Mouse (Mus musculus) MEL (cell line): ENCODE data around the gene Pfdn6. TPM values are rescaled to one million over a fixed set of nuclear protein-coding genes. Genes with fewer than 3 reads are reported as not detected.
"Not testable (repeated sequence)": the region's sequence is repeated elsewhere in the genome, so short reads cannot be mapped to it uniquely, and the experiment has no call there.

Source experiments
- DNase-seq: peaks from one replicate; pipeline ENCODE4 v3.0.0; 2011; ENCODE audit warnings: low read depth, low spot score
- H3K27ac ChIP-seq: 2 replicates; pipeline ENCODE4 v1.5.1; 2012; ENCODE audit warnings: low read depth, mild to moderate bottlenecking, control low read depth, low read length, moderate library complexity; ENCODE audit not compliant: control insufficient read depth
- H3K27me3 ChIP-seq, 2 experiments: fragments of 150-350 bp in 1 of 2; sonication (generic) in 1 of 2; 2 replicates each; pipeline ENCODE4 v1.6.1; 2012; ENCODE audit warnings: low read length in 2 of 2, mild to moderate bottlenecking in 2 of 2, improper control_type of control experiment in 1 of 2, moderate library complexity in 1 of 2; ENCODE audit not compliant: insufficient read depth in 2 of 2, control insufficient read depth in 1 of 2
- H3K36me3 ChIP-seq, 2 experiments: 2 replicates each; pipeline ENCODE4 v1.6.1; 2012 to 2014; ENCODE audit warnings: low read length in 2 of 2, improper control_type of control experiment in 1 of 2, inconsistent platforms in 1 of 2, mild to moderate bottlenecking in 1 of 2; ENCODE audit not compliant: insufficient read depth in 2 of 2, control insufficient read depth in 1 of 2
- H3K4me1 ChIP-seq, 2 experiments: fragments of 150-350 bp in 1 of 2; sonication (generic) in 1 of 2; 2 replicates each; pipeline ENCODE4 v1.6.1; 2012; ENCODE audit warnings: low read length in 2 of 2, improper control_type of control experiment in 1 of 2, mild to moderate bottlenecking in 1 of 2; ENCODE audit not compliant: insufficient read depth in 2 of 2, control insufficient read depth in 1 of 2
- H3K4me3 ChIP-seq, 2 experiments: fragments of 150-350 bp in 1 of 2; sonication (generic) in 1 of 2; 2 replicates each; pipeline ENCODE4 v1.5.1; 2012; ENCODE audit warnings: low read depth in 2 of 2, low read length in 2 of 2, mild to moderate bottlenecking in 2 of 2, moderate library complexity in 2 of 2, control low read depth in 1 of 2, improper control_type of control experiment in 1 of 2; ENCODE audit not compliant: control insufficient read depth in 1 of 2, insufficient read depth in 1 of 2
- H3K79me2 ChIP-seq: 2 replicates; pipeline ENCODE4 v1.6.1; 2012; ENCODE audit warnings: mild to moderate bottlenecking, low read length, moderate library complexity; ENCODE audit not compliant: control insufficient read depth, poor library complexity, insufficient read depth
- H3K9ac ChIP-seq: 2 replicates; pipeline ENCODE4 v1.6.1; 2012; ENCODE audit warnings: low read depth, mild to moderate bottlenecking, control low read depth, low read length, moderate library complexity; ENCODE audit not compliant: control insufficient read depth, poor library complexity, severe bottlenecking
- H3K9me3 ChIP-seq: fragments of 150-350 bp; sonication (generic); replicated peaks from 2 replicates; pipeline ENCODE4 v1.6.1; 2012; ENCODE audit warnings: mild to moderate bottlenecking, low read length, improper control_type of control experiment, moderate library complexity; ENCODE audit not compliant: insufficient read depth
- BHLHE40 ChIP-seq: IDR thresholded peaks from 2 replicates; pipeline ENCODE4 v1.6.1; 2012; ENCODE audit warnings: low read depth, mild to moderate bottlenecking, inconsistent platforms, low read length, improper control_type of control experiment, borderline replicate concordance
- CHD1 ChIP-seq: IDR thresholded peaks from 2 replicates; pipeline ENCODE4 v1.6.1; 2012; ENCODE audit warnings: low read depth, mild to moderate bottlenecking, inconsistent platforms, low read length, improper control_type of control experiment
- CTCF ChIP-seq, 3 experiments: IDR thresholded peaks in 2 of 3; conservative IDR thresholded peaks in 1 of 3; 2 replicates each; pipeline ENCODE4 v1.5.1; 2011 to 2012; ENCODE audit warnings: low read length in 3 of 3, low read depth in 2 of 3, mild to moderate bottlenecking in 2 of 3, improper control_type of control experiment in 1 of 3, inconsistent platforms in 1 of 3, mixed read lengths in 1 of 3, moderate library complexity in 1 of 3; ENCODE audit not compliant: control insufficient read depth in 1 of 3, insufficient read depth in 1 of 3, poor library complexity in 1 of 3, severe bottlenecking in 1 of 3
- ELF1 ChIP-seq: IDR thresholded peaks from 2 replicates; pipeline ENCODE4 v1.6.1; 2014; ENCODE audit warnings: low read depth, mild to moderate bottlenecking, inconsistent platforms, low read length, improper control_type of control experiment, moderate library complexity
- EP300 ChIP-seq, 2 experiments: IDR thresholded peaks; 2 replicates each; pipeline ENCODE4 v1.6.1; 2011; ENCODE audit warnings: improper control_type of control experiment in 2 of 2, low read length in 2 of 2, low read depth in 1 of 2, mild to moderate bottlenecking in 1 of 2
- ETS1 ChIP-seq: IDR thresholded peaks from 2 replicates; pipeline ENCODE4 v1.6.1; 2012; ENCODE audit warnings: low read depth, mild to moderate bottlenecking, inconsistent platforms, low read length, improper control_type of control experiment, moderate library complexity
- GATA1 ChIP-seq: IDR thresholded peaks from 2 replicates; pipeline ENCODE4 v1.6.1; 2011; ENCODE audit warnings: low read depth, low read length, improper control_type of control experiment
- HCFC1 ChIP-seq: IDR thresholded peaks from 2 replicates; pipeline ENCODE4 v1.6.1; 2012; ENCODE audit warnings: low read depth, mild to moderate bottlenecking, inconsistent platforms, low read length, improper control_type of control experiment, moderate library complexity
- MAFK ChIP-seq: IDR thresholded peaks from 2 replicates; pipeline ENCODE4 v1.6.1; 2011; ENCODE audit warnings: low read depth, mild to moderate bottlenecking, low read length, improper control_type of control experiment, borderline replicate concordance
- MAX ChIP-seq: IDR thresholded peaks from 2 replicates; pipeline ENCODE4 v1.6.1; 2011; ENCODE audit warnings: low read length, improper control_type of control experiment
- MAZ ChIP-seq: IDR thresholded peaks from 2 replicates; pipeline ENCODE4 v1.6.1; 2012; ENCODE audit warnings: low read depth, mild to moderate bottlenecking, inconsistent platforms, low read length, improper control_type of control experiment
- MXI1 ChIP-seq: IDR thresholded peaks from 2 replicates; pipeline ENCODE4 v1.6.1; 2011; ENCODE audit warnings: mild to moderate bottlenecking, low read depth, low read length, improper control_type of control experiment
- NELFE ChIP-seq: IDR thresholded peaks from 2 replicates; pipeline ENCODE4 v1.6.1; 2011; ENCODE audit warnings: low read depth, low read length, improper control_type of control experiment
- NRF1 ChIP-seq: IDR thresholded peaks from 2 replicates; pipeline ENCODE4 v1.6.1; 2014; ENCODE audit warnings: low read depth, mild to moderate bottlenecking, inconsistent platforms, low read length, improper control_type of control experiment, moderate library complexity; ENCODE audit not compliant: poor library complexity, insufficient read depth, severe bottlenecking
- POLR2A ChIP-seq, 2 experiments: IDR thresholded peaks; 2 replicates each; pipeline ENCODE4 v1.6.1; 2011 to 2012; ENCODE audit warnings: low read length in 2 of 2, mild to moderate bottlenecking in 2 of 2, control low read depth in 1 of 2, improper control_type of control experiment in 1 of 2, low read depth in 1 of 2, moderate library complexity in 1 of 2; ENCODE audit not compliant: control insufficient read depth in 1 of 2, insufficient read depth in 1 of 2, poor library complexity in 1 of 2
- POLR2AphosphoS2 ChIP-seq: IDR thresholded peaks from 2 replicates; pipeline ENCODE4 v1.6.1; 2011; ENCODE audit warnings: low read length, improper control_type of control experiment
- POLR2AphosphoS5 ChIP-seq: IDR thresholded peaks from 2 replicates; pipeline ENCODE4 v1.6.1; 2012; ENCODE audit warnings: low read depth, borderline replicate concordance, mild to moderate bottlenecking, inconsistent platforms, low read length, moderate library complexity, mixed read lengths
- RAD21 ChIP-seq: IDR thresholded peaks from 2 replicates; pipeline ENCODE4 v1.6.1; 2011; ENCODE audit warnings: mild to moderate bottlenecking, low read depth, low read length, improper control_type of control experiment
- RCOR1 ChIP-seq: IDR thresholded peaks from 2 replicates; pipeline ENCODE4 v1.6.1; 2012; ENCODE audit warnings: low read depth, mild to moderate bottlenecking, inconsistent platforms, low read length, improper control_type of control experiment
- SIN3A ChIP-seq: IDR thresholded peaks from 2 replicates; pipeline ENCODE4 v1.6.1; 2012; ENCODE audit warnings: low read length, improper control_type of control experiment, inconsistent platforms
- TAL1 ChIP-seq: IDR thresholded peaks from 2 replicates; pipeline ENCODE4 v1.6.1; 2012; ENCODE audit warnings: mild to moderate bottlenecking, inconsistent platforms, low read length, moderate library complexity, mixed read lengths
- TCF12 ChIP-seq: IDR thresholded peaks from 2 replicates; pipeline ENCODE4 v1.6.1; 2014; ENCODE audit warnings: low read depth, mild to moderate bottlenecking, inconsistent platforms, low read length, improper control_type of control experiment, moderate library complexity
- USF1 ChIP-seq: IDR thresholded peaks from 2 replicates; pipeline ENCODE4 v1.6.1; 2014; ENCODE audit warnings: low read depth, mild to moderate bottlenecking, inconsistent platforms, low read length, improper control_type of control experiment, moderate library complexity
- USF2 ChIP-seq, 2 experiments: IDR thresholded peaks; 2 replicates each; pipeline ENCODE4 v1.6.1; 2011 to 2012; ENCODE audit warnings: improper control_type of control experiment in 2 of 2, low read length in 2 of 2, borderline replicate concordance in 1 of 2, inconsistent platforms in 1 of 2, low read depth in 1 of 2, mild to moderate bottlenecking in 1 of 2; ENCODE audit not compliant: insufficient read depth in 1 of 2
- ZMIZ1 ChIP-seq: IDR thresholded peaks from 2 replicates; pipeline ENCODE4 v1.6.1; 2012; ENCODE audit warnings: low read depth, mild to moderate bottlenecking, inconsistent platforms, low read length, improper control_type of control experiment, moderate library complexity
- ZNF384 ChIP-seq: IDR thresholded peaks from 2 replicates; pipeline ENCODE4 v1.6.1; 2012; ENCODE audit warnings: low read depth, mild to moderate bottlenecking, inconsistent platforms, low read length, improper control_type of control experiment
- polyA plus RNA-seq, 2 experiments: library from polyadenylated mRNA; stranded (reverse) in 1 of 2; unstranded in 1 of 2; fragments of >175 nt in 1 of 2; fragments of >200 nt in 1 of 2; gene quantifications; 2 replicates each; pipeline versions ENCODE4 v1.2.1 to v1.2.4; 2012; ENCODE audit warnings: low replicate concordance in 2 of 2, low read depth in 1 of 2; ENCODE audit not compliant: insufficient read length in 2 of 2, insufficient read depth in 1 of 2, missing spikeins in 1 of 2
- total RNA-seq: library from RNA; depleted of rRNA; stranded (reverse); fragments of 300-350 nt; gene quantifications from 2 replicates; pipeline ENCODE4 v1.2.3, GENCODE M21; 2012

Gene Pfdn6
- total and polyA plus RNA-seq, 3 experiments, result 222 to 239 TPM; not detected in 1

DNA sequence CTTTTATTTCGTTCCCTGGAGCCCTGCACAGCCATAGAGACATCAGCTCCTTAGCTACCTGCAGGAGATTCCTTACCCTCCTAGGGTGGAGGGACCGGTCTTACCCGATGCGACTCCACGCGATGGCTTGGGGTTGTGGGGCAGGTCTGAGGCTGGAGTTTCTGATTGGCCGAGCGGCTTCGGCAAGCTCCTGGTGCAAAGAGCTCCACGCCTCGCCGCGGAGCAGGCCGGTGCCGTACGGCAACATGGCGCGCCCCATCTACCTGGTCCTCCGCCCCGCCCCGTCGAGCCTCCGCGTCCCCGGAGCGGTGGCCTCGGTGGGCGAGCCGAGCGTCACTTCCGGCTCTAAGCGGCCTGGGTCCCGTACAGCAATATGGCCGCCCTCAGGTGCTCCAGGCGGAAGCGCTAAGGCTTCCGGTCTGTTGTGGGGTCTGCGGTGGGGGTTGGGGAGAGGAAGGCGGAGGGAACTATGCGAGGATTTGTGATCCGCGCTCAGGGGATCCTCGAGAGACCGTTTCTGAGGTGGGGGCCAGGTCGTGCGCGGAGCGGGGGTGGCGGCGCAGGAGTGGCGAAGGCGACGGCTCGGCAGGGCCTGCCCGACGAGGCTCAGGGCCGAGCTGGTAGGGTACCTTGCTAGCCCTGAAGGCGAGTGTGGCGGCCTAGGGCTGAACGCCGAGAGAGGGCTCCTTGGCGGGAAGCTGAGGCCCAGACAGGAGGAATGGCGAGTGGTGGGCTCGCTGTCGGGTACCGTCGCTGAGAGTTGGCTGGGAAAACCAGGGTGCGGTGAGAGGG, 30.9 kb downstream of the Pfdn6 start, which contains the start of gene Daxx (continued):
- TF ChIP-seq USF2 (IDR thresholded peaks at IDR 0.05; ENCODE audit: borderline replicate concordance in 1 of 2, insufficient read depth in 1 of 2, low read depth in 1 of 2, low read length in 2 of 2), result no peak
- no peak for TF ChIP-seq RAD21
- peak; percentile 57 for TF ChIP-seq NRF1
- peak; percentile 96 for TF ChIP-seq HCFC1
- peak; percentile 98 for TF ChIP-seq ELF1
- TF ChIP-seq MXI1, result peak; percentile 79
- no peak for TF ChIP-seq MAFK
- peak; percentile 83 for TF ChIP-seq NELFE
- TF ChIP-seq BHLHE40, result no peak
- peak; percentile 85 for TF ChIP-seq MAZ
- TF ChIP-seq ZNF384, result no peak
- peak; percentile 75; the same call in 1 of the 2 replicates for TF ChIP-seq MAX
- no peak for TF ChIP-seq POLR2AphosphoS5
- TF ChIP-seq ZMIZ1, result peak; percentile 82; the same call in 1 of the 2 replicates
- no peak for TF ChIP-seq CHD1
- TF ChIP-seq RCOR1, result peak; percentile 59; the same call in 1 of the 2 replicates
- TF ChIP-seq TAL1, result no peak
- TF ChIP-seq TCF12, result peak; percentile 41; the same call in 1 of the 2 replicates
- peak in 1 of 2 experiments; percentile 36; a peak in 1 of 4 replicates for TF ChIP-seq EP300 (IDR thresholded peaks at IDR 0.05; ENCODE audit: low read depth in 1 of 2, low read length in 2 of 2)
- TF ChIP-seq USF1, result no peak

DNA sequence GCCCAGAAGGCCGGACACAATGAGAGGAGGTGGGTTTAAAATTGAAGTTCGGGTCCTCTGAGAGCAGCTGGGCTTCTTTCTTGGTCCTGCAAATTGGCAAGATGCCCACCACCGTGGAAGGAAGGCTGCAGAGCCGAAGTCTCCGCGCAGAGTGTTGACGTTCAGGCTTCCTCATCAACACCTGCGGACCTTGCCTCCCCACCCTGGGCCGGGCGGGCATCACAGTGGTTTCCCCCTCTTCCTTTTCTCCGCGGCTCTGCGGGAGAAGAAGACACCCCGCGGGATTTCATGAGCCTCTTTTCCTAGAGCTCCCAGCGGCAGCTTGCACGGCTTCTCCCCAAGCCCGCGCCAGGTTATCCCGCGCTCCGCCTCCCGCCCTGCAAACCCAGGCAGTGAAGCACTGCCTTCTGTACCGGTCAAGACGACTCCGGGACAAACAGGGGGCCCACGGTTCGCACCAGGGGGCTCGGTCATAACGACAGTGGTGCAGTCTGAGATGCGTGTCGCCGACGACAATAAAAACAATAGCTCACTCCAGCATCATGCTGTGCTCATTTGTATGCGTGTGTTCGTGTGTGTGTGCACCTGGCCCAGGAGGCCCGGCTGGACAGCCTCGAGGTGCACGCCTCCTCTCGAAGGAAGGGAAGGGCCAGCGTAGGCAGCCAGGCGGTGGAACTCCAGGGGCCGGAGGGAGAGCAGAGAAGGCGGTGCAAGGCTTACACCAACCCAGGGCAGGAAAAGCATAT, 31.6 kb downstream of the Pfdn6 start:
- H3K4me1 ChIP-seq, result peaks cover 2 to 18% of the 10 kb centered on the region in 2 experiments
- no peaks in the 10 kb centered on the region for H3K9me3 ChIP-seq
- H3K79me2 ChIP-seq, result peaks cover 30% of the 10 kb centered on the region
- no peaks in the 10 kb centered on the region for H3K27me3 ChIP-seq
- H3K27ac ChIP-seq, result peak overlapping the region; percentile 67
- peaks cover 0 to 14% of the 10 kb centered on the region in 2 experiments; a peak in 3 of 4 replicates for H3K36me3 ChIP-seq
- DNase-seq, result peak; percentile 82
- H3K9ac ChIP-seq, result peak overlapping the region; percentile 81
- H3K4me3 ChIP-seq, result peak overlapping the region; percentile 61 to 90
- 0 out of 2 replicates have a peak, but pooled peaks have one; percentile 47 for TF ChIP-seq ELF1
- 0 out of 2 replicates have a peak, but pooled peaks have one; percentile 53 for TF ChIP-seq CHD1
- TF ChIP-seq NRF1, result no peak
- TF ChIP-seq GATA1, result no peak
- peak; percentile 68 for TF ChIP-seq SIN3A
- no peak; the same call in 1 of the 2 replicates for TF ChIP-seq POLR2AphosphoS2
- TF ChIP-seq MAZ, result peak; percentile 40; the same call in 1 of the 2 replicates
- no peak for TF ChIP-seq CTCF (IDR thresholded peaks at IDR 0.05 in 2 of 3, conservative IDR thresholded peaks at IDR 0.05 in 1 of 3; ENCODE audit: control insufficient read depth in 1 of 3, insufficient read depth in 1 of 3, low read depth in 2 of 3, low read length in 3 of 3, poor library complexity in 1 of 3, severe bottlenecking in 1 of 3)
- 0 out of 2 replicates have a peak, but pooled peaks have one; percentile 32 for TF ChIP-seq ETS1
- TF ChIP-seq NELFE, result peak; percentile 43
- 0 out of 2 replicates have a peak, but pooled peaks have one; percentile 19 for TF ChIP-seq TCF12
- peak in 1 of 2 experiments; percentile 20; a peak in 1 of 4 replicates for TF ChIP-seq POLR2A (IDR thresholded peaks at IDR 0.05; ENCODE audit: control insufficient read depth in 1 of 2, insufficient read depth in 1 of 2, low read depth in 1 of 2, low read length in 2 of 2, poor library complexity in 1 of 2)
- peak; percentile 78 for TF ChIP-seq HCFC1
- TF ChIP-seq, all 39 proteins: peak for 9

DNA sequence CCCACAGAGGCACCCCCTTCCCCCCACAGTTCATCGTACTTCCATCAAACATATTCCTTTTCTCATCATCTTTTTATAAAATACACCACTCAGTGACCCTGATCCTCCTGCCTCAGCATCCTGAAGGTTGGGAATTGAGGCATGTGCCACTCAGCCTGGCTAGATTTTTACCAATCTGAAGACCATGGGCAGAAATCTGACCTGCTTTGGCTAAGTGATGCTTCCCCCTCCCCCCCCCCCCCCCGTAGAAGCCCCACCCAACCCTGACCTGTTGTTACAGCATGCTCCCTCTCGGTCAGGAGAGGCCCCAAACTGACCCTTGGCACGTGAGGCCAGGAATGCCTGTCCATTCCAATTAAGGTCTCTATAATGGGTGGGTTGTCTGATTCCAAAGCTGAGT, 35.3 kb downstream of the Pfdn6 start, which contains the start of gene Platr17:
TSS of gene Platr17 (plus strand) at position 301 of the 400 bp plus-strand sequence.
- not testable (repeated sequence) for H3K9ac ChIP-seq, H3K27ac ChIP-seq
- peaks cover 13 to 38% of the 10 kb centered on the region in 2 experiments for H3K4me1 ChIP-seq

More for the DNA sequence above, 35.3 kb downstream of the Pfdn6 start, which contains the start of gene Platr17:
- not testable (repeated sequence) for H3K79me2 ChIP-seq, H3K27me3 ChIP-seq, H3K4me3 ChIP-seq, DNase-seq, H3K9me3 ChIP-seq
- H3K36me3 ChIP-seq, result peaks cover 0 to 25% of the 10 kb centered on the region in 2 experiments; a peak in 2 of 4 replicates
